Mouse (Mus musculus): Measurements from ENCODE around the gene Rpl27.

DNA sequence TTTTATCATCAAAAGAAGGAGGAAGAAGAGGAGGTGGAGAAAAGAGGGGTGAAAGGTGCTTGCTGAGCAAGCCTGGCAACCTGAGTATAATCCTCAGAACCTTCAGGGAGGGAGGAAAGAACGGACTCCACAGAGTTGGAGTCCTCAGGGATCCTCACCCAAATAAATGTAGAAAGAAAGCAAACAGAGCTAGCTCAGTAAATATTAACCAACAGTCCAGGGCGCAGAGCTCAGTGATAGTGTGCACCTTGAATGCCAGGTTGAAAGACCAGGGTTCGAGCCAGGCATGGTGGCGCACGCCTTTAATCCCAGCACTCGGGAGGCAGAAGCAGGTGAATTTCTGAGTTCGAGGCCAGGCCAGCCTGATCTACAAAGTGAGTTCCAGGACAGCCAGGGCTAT lies 13.5 kb downstream of the Rpl27 start:
- TF ChIP-seq TCF12 (IDR thresholded peaks at IDR 0.05; ENCODE audit: low read depth, low read length) (no peak), CTCF (conservative IDR thresholded peaks at IDR 0.05 in 1 of 2, IDR thresholded peaks at IDR 0.05 in 1 of 2; ENCODE audit: low read depth in 2 of 2, low read length in 2 of 2) (no peak), USF2 (conservative IDR thresholded peaks at IDR 0.05; ENCODE audit: low read depth, low read length) (no peak), JUND (conservative IDR thresholded peaks at IDR 0.05; ENCODE audit: low read depth, low read length) (no peak), POLR2A (IDR thresholded peaks at IDR 0.05; ENCODE audit: low read depth, low read length) (no peak), EP300 (IDR thresholded peaks at IDR 0.05; ENCODE audit: low read length) (no peak), RAD21 (IDR thresholded peaks at IDR 0.05; ENCODE audit: low read depth, low read length) (no peak), HCFC1 (IDR thresholded peaks at IDR 0.05; ENCODE audit: low read depth, low read length) (no peak)
